Mouse (Mus musculus) embryonic fibroblast, embryonic 13.5 days (primary cell): ENCODE measurements around the gene Gm49391.
"Not testable (repeated sequence)": the region's sequence is repeated elsewhere in the genome, so short reads cannot be mapped to it uniquely, and the experiment has no call there.

Experiments
- CTCF ChIP-seq: IDR thresholded peaks from 2 replicates; pipeline ENCODE4 v1.5.1; 2011; ENCODE audit warnings: mild to moderate bottlenecking, control low read depth, low read length, moderate library complexity, borderline replicate concordance; ENCODE audit not compliant: insufficient read depth
- POLR2A ChIP-seq: IDR thresholded peaks from 2 replicates; pipeline ENCODE4 v1.6.1; 2011; ENCODE audit warnings: low read depth, mild to moderate bottlenecking, control low read depth, low read length, moderate library complexity

GRCm38 (mm10) chr13:60896794-60897193 is 39.6 kb downstream of the Gm49391 start, which contains the start of gene Gm49392:
- TF ChIP-seq CTCF, POLR2A: not testable (repeated sequence)
